Mouse (Mus musculus) erythroblast, embryonic 14.5 days (primary cell): Measurements from ENCODE around the gene Ctnna3.

Experiments used
- GATA1 ChIP-seq: IDR thresholded peaks from 2 replicates; pipeline ENCODE4 v1.6.1; 2012; ENCODE audit warnings: low read length, inconsistent platforms, mixed read lengths
- TAL1 ChIP-seq: IDR thresholded peaks from 3 replicates; pipeline ENCODE4 v1.6.1; 2012; ENCODE audit warnings: low read length, inconsistent platforms, mixed read lengths

- TF ChIP-seq GATA1 (no peak), TAL1 (no peak)
Measured at GRCm38 (mm10) chr10:64483281-64483680, 1053.4 kb downstream of the Ctnna3 start.
